Mouse (Mus musculus): ENCODE measurements around the gene Svs5. TPM values are rescaled to one million over a fixed set of nuclear protein-coding genes. Genes with fewer than 3 reads are reported as not detected.
"Not testable (repeated sequence)": the region's sequence is repeated elsewhere in the genome, so short reads cannot be mapped to it uniquely, and the experiment has no call there.

The Svs5 gene
- not detected for polyA plus RNA-seq (2017; shearing (Covaris generic))

DNA sequence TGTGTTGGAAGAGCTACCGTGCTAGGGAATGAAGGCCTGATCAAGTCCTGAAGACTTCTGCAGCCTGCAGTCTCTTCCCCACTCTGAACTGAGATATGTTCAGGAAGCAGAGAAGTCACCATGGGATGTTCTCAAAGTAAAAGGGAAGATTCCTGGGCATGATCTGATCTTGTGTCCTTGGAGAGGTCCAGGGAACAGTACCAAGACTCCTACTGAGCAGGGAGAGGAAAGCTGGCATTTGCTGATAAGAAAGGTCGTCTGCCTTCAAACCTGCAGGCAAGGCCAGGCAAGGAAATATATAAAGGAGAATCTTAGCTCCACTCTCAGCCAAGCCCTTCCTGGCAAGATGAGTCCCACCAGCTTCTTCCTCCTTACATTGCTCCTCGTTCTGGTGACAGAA lies at the start of gene Svs5:
Svs5 (plus strand) TSS at position 301 of the 400 bp plus-strand sequence.
- not testable (repeated sequence) for ATAC-seq

DNA sequence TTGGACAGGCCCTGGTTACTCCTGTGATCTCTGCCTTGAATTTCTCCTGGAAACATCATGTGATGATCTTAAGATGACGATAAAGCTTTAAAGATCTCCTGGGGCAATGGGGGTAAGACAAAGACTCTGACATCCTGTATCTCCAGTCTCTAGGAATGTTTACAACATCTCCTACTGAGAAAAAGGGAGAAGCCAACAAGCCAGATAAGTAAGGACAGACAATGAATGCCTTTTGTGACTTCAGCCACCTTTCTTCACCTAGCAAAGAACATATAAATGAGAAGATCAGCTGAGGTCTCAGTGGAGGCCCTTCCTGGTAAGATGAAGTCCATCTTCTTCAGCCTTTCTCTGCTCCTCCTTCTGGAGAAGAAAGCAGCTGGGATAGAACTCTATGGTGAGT lies 43.6 kb upstream of the Svs5 start, which contains the start of gene Svs3a:
Svs3a (plus strand) TSS at position 301 of the 400 bp plus-strand sequence.
- not testable (repeated sequence) for ATAC-seq

DNA sequence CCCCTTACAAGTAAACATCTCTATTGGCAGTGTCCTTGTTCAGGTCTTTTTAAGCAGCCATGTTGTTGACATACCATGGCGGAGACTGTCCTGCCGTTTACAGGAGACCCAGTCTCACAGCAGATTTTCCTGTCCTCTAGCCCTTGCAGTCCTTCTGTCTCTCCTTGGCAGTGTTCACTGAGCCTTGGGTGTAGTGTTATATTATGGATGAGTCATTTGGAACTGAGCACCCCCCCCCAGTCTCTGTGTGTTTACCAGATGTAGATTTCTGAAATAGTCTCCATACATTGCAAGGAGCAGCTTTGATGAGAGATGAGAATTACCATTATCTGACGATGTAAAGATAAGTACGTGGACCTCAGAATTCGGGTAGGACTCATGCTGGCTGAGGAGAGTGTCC lies 19.9 kb upstream of the Svs5 start:
- ATAC-seq, result no peak

DNA sequence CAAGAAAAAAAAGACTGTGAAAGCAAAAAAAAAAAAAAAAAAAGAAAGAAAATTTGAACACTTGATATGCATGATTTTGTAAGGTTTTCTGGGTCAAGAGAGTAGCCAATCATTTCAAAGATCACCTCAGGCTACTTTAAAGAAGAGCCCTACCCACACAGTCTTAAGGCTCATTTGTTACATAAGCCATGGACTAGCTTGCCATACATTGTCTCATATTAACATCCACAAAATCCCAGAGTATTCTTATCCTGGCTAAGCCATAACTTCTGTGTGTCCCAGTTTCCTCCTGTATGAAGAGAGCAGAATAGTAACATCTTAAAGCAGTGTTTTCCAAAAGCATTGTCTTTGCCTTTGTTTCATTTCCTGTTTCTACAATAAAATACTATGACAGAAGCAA lies 17.1 kb upstream of the Svs5 start:
- not testable (repeated sequence) for ATAC-seq

DNA sequence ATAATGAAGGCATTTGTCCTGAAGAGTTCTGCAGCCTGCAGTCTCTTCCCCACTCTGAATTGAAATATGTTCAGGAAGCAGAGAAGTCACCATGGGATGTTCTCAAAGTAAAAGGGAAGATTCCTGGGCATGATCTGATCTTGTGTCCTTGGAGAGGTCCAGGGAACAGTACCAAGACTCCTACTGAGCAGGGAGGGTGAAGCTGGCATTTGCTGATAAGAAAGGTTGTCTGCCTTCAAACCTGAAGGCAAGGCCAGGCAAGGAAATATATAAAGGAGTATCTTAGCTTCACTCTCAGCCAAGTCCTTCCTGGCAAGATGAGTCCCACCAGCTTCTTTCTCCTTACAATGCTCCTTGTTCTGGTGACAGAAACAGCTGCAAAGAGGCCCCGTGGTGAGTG lies 16.1 kb upstream of the Svs5 start, which contains the start of gene Svs6:
Svs6 (plus strand) TSS at position 301 of the 400 bp plus-strand sequence.
- not testable (repeated sequence) for ATAC-seq

DNA sequence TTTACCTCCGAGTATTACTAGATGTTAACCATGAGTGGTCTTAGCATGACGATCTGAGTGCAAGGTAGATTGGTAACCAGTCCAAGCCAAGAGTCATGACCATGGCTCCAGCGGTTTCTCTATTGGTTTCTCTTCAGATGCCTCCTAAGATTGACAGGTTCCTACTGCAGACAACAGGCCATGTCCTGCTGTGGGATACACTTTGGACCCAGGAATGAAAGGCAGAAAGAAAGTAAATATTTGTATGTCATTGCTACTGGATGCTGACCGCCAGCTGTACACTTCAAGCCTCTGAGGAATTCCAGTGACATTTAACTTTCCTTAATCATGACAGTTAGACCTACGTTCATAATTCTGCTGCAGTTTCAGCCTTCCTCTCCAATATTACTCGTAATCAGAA lies 11.6 kb upstream of the Svs5 start:
- no peak for ATAC-seq

DNA sequence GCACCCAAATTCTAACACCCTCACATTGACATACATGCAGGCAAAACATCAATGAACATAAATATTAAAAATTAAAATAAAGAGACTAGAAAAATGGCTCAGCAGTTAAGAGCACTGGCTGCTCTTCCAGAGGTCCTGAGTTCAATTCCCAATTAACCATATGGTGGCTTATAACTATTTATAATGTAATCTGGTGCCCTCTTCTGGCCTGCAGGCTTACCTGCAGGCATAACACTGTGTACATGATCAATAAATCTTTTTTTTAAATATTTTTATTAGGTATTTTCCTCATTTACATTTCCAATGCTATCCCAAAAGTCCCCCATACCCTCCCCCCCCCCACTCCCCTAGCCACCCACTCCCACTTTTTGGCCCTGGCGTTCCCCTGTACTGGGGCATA lies 11.2 kb downstream of the Svs5 start:
- ATAC-seq, result not testable (repeated sequence)

DNA sequence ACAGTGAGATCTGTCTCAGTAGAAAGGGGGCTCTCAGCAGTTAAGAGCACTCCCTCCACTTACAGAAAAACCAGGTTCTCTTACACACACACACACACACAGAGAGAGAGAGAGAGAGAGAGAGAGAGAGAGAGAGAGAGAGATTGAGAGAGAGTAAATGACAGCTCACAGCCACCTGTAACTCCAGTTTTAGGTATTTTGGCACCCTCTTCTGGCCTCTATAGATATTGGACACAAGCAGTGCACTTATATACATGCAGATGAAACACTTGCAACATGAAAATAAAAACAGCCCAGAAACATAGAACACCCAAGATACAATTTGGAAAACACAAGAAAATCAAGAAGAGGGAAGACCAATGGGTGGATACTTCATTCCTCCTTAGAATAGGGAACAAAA lies 15.2 kb downstream of the Svs5 start:
- ATAC-seq, result not testable (repeated sequence)

DNA sequence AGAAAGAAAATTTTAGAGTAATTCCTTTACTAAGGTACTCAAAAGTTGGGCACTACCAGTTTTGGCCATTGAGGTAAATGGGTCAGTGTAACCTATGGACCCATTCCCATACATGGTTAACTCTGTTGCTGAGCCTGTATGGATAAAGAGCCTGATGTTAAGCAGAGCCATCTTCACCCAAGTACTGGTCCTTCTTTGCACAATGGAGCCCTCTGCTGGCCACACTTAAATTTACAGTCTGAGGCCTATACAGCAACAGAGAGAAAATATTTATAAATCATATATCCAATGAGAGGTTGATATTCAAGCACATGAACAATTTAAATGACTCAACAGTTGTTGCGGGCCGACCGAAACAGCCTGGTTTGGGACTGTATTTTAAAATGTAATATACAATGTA lies 16.4 kb downstream of the Svs5 start:
- no peak for ATAC-seq

DNA sequence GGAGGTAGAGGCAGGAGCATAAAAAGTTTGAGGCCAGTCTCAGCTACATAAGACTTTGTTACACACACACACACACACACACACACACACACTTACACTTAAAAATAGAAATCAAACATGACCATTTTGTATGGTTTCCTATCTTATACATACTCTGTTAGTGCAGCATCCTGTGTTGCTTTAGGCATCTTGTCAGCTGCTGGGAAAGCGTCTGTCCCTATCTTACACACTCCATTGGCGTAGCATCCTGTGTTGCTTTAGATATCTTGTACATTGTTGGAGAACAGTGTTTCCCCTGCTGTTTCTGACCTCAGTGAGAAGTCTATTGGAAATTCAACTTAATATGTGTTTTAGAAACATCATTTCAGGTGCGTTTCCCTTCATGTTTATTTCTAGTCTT lies 20.2 kb downstream of the Svs5 start:
- ATAC-seq, result no peak

DNA sequence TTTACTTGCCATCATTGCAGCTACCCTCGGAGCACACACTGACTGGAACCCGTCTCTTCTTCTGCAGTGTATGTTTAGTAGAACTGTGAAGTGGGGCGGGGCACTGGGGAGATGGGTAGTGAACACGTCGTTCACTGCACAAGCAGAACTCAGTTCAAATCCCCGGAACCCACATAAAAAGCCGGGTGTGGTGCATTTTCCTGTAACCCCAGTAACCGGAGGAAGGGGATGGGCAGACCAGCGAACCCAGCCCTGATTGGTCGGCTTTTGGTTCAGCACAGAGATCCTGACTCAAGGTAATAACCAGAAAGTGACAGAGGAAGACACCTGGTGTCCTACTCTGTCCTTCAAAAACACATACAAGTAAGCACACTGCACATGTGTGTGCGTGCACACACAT lies 20.8 kb downstream of the Svs5 start:
- ATAC-seq, result no peak

DNA sequence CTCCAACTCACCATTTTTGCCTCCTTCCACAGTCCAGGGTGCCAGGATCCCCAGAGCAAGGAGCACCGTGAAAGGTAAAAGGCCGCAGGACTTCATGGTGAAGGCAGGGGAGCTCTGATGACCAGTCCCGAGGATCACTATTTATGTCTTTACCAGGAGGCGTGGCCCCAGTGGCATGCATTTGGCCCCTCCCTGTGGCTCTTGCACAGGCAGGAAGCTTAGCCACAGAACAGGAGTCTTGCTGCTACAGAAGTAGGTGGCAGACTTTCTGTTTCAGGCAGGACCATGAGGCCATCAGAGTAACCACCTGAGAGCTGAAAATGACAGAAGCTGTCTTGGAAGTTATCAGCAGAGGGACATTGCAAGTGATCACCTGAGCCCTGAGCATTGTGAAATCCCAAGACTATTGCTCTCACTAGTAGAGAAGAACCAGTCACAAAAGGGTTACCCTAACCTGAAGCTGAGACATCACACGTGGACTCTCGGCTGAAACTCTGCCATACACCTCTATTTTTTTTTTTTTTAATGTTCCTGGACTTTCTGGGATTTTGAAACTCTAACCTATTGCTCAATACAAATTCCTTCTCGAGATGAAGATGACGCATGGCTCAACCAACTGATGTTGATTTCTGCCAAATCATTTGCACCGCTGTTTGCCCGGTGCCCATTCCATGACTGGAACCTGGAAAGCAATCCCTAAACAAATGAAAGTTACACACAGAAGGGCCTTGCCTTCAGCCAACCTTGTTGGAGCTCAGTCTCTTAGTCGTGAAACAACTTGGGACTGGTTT lies 23.8 kb downstream of the Svs5 start:
- ATAC-seq, result no peak

DNA sequence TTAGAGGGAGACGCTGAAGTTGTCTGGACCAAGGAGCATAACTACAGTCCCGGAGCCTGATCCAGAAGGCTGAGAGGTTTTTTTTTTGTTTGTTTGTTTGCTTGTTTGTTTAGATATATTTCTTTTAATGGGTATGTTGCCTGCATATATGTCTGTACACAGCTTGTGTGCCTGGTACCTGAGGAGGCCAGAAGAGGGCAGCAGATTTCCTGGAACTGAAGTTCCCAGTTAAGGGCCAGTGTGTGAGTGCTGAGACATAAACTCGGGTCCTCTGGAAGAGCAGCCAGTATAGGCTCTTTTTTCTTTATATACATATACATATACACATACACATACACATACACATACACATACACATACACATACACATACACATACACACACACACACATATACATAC lies 25.8 kb downstream of the Svs5 start:
- no peak for ATAC-seq

DNA sequence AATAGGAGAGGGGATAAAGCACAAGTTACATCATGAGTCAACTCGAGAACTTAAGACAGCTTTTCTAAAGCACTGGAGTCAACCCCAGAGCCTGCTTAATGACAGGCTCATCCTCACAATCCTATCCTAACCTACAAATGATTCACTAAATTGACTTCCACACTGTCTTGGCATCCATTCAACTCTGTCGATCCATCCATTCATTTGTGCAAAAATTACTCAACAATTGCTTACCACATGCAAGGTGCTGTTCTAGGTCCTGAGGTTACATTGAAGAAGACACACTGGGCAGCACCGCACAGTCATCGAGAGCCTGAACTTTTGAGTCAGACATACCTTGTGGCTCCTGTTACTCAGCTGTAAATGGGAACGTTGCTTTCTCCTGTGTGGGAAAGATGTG lies 26.5 kb downstream of the Svs5 start:
- no peak for ATAC-seq

DNA sequence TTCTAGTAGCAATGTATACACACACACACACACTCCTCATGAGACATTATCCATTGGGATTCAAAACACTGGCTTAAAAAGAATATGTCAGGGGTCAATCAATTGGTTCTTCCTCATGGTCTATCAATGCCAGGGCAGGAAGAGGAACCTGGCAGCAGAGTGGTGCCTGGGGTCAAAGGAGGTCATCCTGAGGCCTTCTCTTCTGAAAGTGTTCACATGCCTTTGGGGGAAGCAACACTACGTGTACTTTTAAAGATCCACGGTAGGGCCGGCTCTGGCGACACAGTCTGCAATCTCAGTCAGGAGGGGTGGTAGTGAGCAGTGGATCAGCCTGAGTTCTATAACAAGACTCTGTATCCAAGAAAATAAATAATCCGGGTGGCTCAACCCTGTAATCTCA lies 27.1 kb downstream of the Svs5 start:
- no peak for ATAC-seq

DNA sequence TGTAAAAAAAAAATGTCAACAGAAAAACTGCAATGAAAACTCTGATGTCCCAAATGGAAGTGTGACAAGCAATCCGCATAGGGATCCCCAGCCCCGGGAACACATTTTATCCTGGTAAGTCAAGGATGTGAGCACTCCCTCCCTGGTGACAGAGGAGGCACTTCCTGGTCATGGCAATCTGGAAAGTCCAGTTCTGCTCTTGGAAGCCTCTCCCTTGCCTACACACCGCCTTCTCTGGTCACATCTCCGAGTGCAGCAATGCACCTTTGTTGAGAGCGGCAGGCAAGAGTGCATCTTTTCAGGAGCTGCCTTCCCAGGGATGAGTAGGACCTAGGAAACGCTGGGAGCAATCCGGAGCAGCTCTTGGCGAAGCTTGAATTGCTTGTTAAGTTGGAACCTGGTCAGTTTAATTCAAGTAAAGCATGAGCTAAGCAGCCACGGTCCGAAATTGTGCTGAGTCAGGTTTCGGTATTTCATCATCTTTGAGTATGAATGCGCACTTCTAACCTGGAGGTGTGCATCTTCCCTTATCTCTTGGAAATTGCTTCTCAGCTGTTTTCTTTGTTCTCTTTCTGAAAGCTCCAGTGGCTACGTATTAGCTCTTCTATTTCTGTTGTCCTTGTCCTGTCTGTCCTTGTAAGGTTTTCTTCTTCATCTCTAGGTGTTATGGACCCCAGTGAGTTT lies 28.6 kb downstream of the Svs5 start:
- ATAC-seq, result no peak

DNA sequence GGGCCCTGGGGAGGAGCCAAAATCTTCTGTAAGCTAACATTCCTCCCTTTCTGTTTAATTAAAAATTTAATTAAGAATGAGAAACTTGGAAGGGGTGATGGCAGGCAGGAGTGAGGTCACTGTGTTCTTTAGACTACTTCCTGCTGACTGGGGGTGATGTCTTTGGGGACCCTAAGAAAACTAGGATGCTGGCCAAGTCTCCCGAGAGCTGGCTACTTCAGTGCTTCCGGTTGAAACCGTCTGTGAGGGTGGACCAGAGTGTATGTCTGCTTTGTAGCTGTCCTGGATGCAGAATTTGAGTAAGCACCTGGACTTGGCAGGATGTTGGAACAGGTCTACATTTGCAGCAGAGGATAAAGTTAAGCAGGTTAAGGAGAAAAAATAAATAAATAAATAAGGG lies 34.4 kb downstream of the Svs5 start:
- ATAC-seq, result no peak

DNA sequence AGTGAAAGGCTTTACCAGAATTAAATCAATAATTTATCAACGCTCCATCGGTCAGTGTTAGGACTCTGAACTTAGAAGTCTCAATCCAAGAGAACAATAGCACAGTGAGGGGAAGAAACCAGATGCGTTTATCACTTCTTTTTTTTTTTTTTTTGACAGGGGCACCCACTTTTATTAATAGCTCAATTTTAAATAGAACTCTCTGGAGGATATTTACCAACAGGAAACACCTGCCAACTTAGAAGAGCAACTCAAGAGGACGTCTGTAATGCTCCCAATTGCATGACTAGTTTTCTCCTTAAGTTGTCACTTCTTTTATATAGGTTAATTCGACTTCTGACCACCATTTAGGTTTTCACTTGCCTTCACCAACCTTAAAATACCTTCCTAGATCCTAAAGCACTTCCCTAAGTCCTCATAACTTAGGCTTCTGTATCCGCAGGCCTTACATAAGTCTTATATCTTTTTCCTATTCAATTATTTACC lies 36.1 kb downstream of the Svs5 start:
- no peak for ATAC-seq

DNA sequence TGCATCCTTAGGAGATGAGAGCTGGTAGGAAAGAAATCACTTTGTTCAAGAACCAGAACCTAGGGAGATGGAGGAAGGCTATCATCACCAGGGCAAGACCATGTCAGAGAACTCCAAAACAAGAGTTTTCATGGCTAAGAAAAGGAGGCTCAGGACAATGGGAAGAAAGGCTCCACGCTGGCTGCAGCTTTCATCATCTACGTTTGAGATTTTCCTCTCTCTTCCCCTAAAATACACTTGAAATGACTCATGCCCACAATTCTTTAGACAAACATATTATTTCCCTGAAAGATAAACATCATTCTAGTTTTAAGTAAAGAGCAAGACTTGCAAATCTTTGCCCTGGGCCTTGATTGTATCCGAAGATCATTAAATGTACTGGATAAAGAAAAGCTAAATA lies 38.8 kb downstream of the Svs5 start:
- ATAC-seq, result no peak

DNA sequence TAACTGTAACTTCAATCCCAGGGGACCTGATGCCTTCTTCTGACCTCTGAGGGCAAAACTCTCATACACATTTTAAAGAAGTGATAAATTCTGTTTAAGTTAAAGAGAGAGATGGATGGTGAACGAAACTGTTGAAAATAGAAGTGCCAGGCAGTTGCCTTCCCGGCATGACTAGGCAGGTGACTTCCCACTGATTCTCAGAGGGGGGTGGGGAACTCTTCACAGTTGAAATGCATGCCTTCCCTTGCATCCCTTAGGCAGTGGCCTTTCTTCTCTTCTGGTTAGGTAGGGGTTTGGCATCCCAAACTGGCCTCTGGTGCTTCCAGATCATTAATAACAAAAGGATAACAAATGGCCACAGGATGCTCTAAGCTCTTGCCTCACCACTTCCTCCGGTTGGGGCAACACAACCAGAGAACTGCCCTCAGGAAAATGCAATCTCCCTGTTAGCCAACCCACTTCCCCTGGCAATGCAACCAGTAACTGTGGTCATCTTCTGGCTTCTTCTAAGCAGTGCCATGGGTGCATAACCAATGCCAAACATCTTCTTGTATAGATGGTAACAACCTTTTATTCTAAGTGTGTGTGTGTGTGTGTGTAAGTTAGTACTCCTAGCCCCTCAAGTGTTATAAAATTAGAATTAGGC lies 40.0 kb downstream of the Svs5 start:
- no peak for ATAC-seq

DNA sequence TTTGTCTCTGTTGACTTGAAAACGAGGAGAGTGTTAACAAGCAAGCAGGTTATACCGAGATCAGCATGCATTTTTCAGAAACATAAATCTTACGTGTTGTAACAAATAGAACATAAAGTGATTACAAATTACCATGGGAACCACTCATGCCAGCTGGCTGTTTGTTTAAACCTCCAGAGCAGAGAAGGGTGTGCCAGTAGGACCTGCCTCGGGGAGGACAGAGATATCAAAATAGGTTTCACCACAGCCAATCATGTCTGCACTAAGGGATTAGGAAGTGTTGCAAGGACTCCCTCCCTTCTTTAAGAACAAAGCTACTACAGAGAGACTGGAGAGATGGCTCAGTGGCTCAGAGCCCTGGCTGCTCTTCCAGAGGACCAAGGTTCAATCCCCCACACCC lies 40.6 kb downstream of the Svs5 start:
- no peak for ATAC-seq

DNA sequence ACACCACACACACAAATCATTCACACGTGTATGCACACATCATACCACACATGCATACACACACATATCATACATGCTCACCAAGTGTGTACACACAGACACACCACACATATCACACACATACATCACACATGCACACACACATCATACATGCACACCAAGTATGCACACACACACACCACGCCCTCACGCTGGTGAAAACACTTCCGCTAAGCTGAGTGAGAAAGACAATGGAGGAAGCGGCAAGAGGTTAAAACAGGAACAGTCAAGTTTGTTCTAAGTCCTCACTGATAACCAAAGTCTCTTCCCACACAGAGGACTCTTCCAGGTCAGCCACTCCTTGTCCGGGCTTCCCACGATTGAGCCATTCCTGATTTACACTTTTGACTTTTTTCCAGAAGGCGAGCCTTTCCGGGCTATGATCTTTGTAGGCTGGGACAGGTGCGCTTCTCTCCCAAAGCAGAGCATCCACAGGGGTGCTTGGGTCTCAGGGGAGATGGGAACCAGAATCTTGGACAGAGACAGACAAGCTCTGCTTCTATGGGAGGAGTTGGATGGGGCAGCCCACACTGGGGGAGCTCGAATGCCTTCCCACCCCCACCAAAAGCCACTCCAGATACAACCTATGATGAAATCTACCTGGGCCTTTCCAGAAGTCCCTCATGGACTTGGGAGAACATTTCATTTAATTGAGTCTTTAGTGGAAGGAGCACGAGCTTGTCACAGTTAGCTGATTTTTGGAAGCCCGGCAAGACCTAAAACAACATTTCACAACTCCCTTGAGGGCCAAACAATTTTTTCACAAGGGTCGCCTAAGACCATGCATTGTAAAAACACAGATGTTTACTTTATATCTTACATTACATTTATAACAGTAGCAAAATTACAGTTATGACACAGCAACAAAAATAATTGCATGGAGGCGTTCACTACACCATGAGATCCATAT lies 45.2 kb downstream of the Svs5 start:
- no peak for ATAC-seq
